Mouse (Mus musculus) frontal cortex, adult (tissue): ENCODE measurements around the gene Lingo3.

ENCODE experiments used
- ATAC-seq: cut with Nextera tagmentation; 2 replicates; pipeline ENCODE4 v1.9.2; 2017; ENCODE audit warnings: mild to moderate bottlenecking, moderate library complexity, mixed read lengths; ENCODE audit not compliant: low TSS enrichment

The Lingo3 gene

GRCm38 (mm10) chr10:80843931-80844547, at the start of gene Lingo3:
Gene Lingo3, minus strand, starts transcription at chr10:80844039.
- ATAC-seq = peak; percentile 41; the same call in 1 of the 2 replicates

GRCm38 (mm10) chr10:80887181-80887580, 43.3 kb upstream of the Lingo3 start:
- no peak for ATAC-seq

GRCm38 (mm10) chr10:80881301-80881700, 37.5 kb upstream of the Lingo3 start:
- no peak for ATAC-seq

GRCm38 (mm10) chr10:80880901-80881300, 37.1 kb upstream of the Lingo3 start:
- no peak for ATAC-seq

GRCm38 (mm10) chr10:80880131-80880641, 36.3 kb upstream of the Lingo3 start:
- ATAC-seq = peak; percentile 54; the same call in 1 of the 2 replicates

GRCm38 (mm10) chr10:80876594-80876993, 32.8 kb upstream of the Lingo3 start:
- ATAC-seq = no peak

- peak; percentile 39; the same call in 1 of the 2 replicates for ATAC-seq
Measured at GRCm38 (mm10) chr10:80876028-80876427, 32.2 kb upstream of the Lingo3 start.

- ATAC-seq = no peak
Measured at GRCm38 (mm10) chr10:80874035-80874434, 30.2 kb upstream of the Lingo3 start.

- ATAC-seq = no peak
Measured at GRCm38 (mm10) chr10:80871581-80871980, 27.7 kb upstream of the Lingo3 start, which contains the start of gene Tmprss9. Gene Tmprss9, plus strand, starts transcription at chr10:80871848.

- no peak for ATAC-seq
Measured at GRCm38 (mm10) chr10:80870993-80871392, 27.2 kb upstream of the Lingo3 start.

GRCm38 (mm10) chr10:80864446-80864845, 20.6 kb upstream of the Lingo3 start:
- no peak for ATAC-seq

- ATAC-seq = no peak
Measured at GRCm38 (mm10) chr10:80862305-80862704, 18.5 kb upstream of the Lingo3 start.

GRCm38 (mm10) chr10:80858350-80858935, 14.6 kb upstream of the Lingo3 start:
- ATAC-seq = no peak

- ATAC-seq = no peak
Measured at GRCm38 (mm10) chr10:80857848-80858247, 14.0 kb upstream of the Lingo3 start.

GRCm38 (mm10) chr10:80857386-80857785, 13.5 kb upstream of the Lingo3 start:
- ATAC-seq = peak; percentile 25; the same call in 1 of the 2 replicates

- no peak for ATAC-seq
Measured at GRCm38 (mm10) chr10:80856908-80857307, 13.1 kb upstream of the Lingo3 start.

GRCm38 (mm10) chr10:80856267-80856666, 12.4 kb upstream of the Lingo3 start:
- 0 out of 2 replicates have a peak, but pooled peaks have one; percentile 28 for ATAC-seq

GRCm38 (mm10) chr10:80855749-80856073, 11.9 kb upstream of the Lingo3 start:
- ATAC-seq = no peak

GRCm38 (mm10) chr10:80854913-80855748, 11.3 kb upstream of the Lingo3 start, which contains the start of the genes Lsm7 and Sppl2b:
Gene Lsm7, minus strand, starts transcription at chr10:80855209.
Gene Sppl2b, plus strand, starts transcription at chr10:80855275.
- ATAC-seq = peak; percentile 69

GRCm38 (mm10) chr10:80848571-80848970, 4.7 kb upstream of the Lingo3 start:
- no peak for ATAC-seq

- ATAC-seq = peak; percentile 36; the same call in 1 of the 2 replicates
Measured at GRCm38 (mm10) chr10:80845732-80846131, 1.9 kb upstream of the Lingo3 start.

GRCm38 (mm10) chr10:80845055-80845693, 1.3 kb upstream of the Lingo3 start:
- no peak for ATAC-seq
